Mouse (Mus musculus) heart, embryonic 15.5 days (tissue): ENCODE data around the gene Kbtbd4. TPM values are rescaled to one million over a fixed set of nuclear protein-coding genes. Genes with fewer than 3 reads are reported as not detected.
A peak's percentile ranks its signal among the peaks of the same experiment; 100 is the strongest.

Experiments
- ATAC-seq: fragments of 200-750 bp; cut with Nextera tagmentation; replicated peaks from 2 replicates; pipeline ENCODE4 v1.8.0; 2017; ENCODE audit warnings: low read depth, moderate TSS enrichment; ENCODE audit not compliant: insufficient number of reproducible peaks, insufficient read depth, low FRiP score
- H3K27ac ChIP-seq: fragments of 300-500 bp; sonication (generic); 2 replicates; pipeline ENCODE4 v1.5.1; 2015; ENCODE audit warnings: mild to moderate bottlenecking, inconsistent platforms
- H3K27me3 ChIP-seq: fragments of 300-500 bp; sonication (generic); 2 replicates; pipeline ENCODE4 v1.6.1; 2015; ENCODE audit warnings: inconsistent platforms
- H3K36me3 ChIP-seq: fragments of 300-500 bp; sonication (generic); 2 replicates; pipeline ENCODE4 v1.6.1; 2015; ENCODE audit warnings: mild to moderate bottlenecking, inconsistent platforms
- H3K4me1 ChIP-seq: fragments of 300-500 bp; sonication (generic); replicated peaks from 2 replicates; pipeline ENCODE4 v1.6.1; 2015; ENCODE audit warnings: inconsistent platforms
- H3K4me2 ChIP-seq: fragments of 300-500 bp; sonication (generic); 2 replicates; pipeline ENCODE4 v1.6.1; 2015; ENCODE audit warnings: inconsistent platforms, mild to moderate bottlenecking, moderate library complexity
- H3K4me3 ChIP-seq: fragments of 300-500 bp; sonication (generic); 2 replicates; pipeline ENCODE4 v1.5.1; 2015; ENCODE audit warnings: mild to moderate bottlenecking, inconsistent platforms
- H3K9ac ChIP-seq: fragments of 300-500 bp; sonication (generic); 2 replicates; pipeline ENCODE4 v1.6.1; 2015; ENCODE audit warnings: mild to moderate bottlenecking, inconsistent platforms
- H3K9me3 ChIP-seq: fragments of 300-500 bp; sonication (generic); replicated peaks from 2 replicates; pipeline ENCODE4 v1.6.1; 2016; ENCODE audit warnings: inconsistent platforms
- WGBS: fragments of 180-500 bp; shearing (Covaris S2); methylation state at CpG from one replicate; pipeline ENCODE4 v1.1.7; 2015; ENCODE audit warnings: mixed read lengths; 5-methylcytosine and 5-hydroxymethylcytosine counted together
- polyA plus RNA-seq: library from polyadenylated mRNA; unstranded; fragments of >200 nt; fragmentation: Nextera tagmentation; extraction: Ambion mirVana; gene quantifications from 2 replicates; pipeline ENCODE4 v1.2.1, GENCODE M21; 2015

The Kbtbd4 gene
- polyA plus RNA-seq: 22.5 and 29.2 TPM in 2 replicates

DNA sequence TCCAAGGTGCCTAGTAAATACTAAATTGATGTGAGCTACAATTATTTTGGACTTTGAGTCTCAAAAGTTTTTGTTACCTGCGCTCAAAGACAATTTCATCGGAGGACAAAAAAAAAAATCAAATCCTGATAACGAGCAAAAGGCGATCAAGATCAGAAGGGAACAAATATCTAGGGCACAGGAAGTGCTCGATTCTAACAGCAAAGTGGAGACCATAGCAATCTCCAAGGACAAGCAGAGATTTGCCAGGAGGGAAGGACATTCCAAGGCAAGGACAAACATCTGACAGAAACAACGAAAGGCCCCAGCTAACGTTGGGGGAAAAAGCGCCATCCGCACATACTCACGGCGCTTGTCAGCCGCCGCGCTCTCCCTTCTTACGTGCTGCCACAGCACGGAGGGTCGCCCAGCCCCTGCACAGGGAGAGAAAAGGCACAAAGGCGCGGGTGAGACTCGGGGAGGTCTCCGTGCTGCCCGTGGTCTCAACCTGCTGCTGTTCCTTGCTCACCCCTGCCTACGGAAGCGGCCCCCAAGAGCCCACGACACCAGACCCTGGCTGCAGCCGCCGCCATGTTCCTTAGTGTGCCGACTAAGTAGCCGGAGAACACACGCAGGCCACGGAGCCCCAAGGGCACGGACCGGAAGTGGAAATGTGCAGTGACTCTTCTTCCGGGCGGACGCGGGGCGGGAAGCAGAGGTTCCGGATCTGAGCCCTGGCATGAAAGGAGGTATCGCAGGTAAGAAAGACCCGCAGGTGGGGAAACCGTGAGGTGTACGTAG, at the start of gene Kbtbd4, which contains the start of gene Ndufs3:
Kbtbd4 (plus strand) TSS at position 665 of the 780 bp plus-strand sequence.
Ndufs3 (minus strand) TSS at position 752 of the 780 bp plus-strand sequence.
- under 1% methylated on average over 43 of the region's 43 CpGs for WGBS
- Histone ChIP-seq H3K9me3 (no peaks in the 10 kb centered on the region), H3K27ac (peak within 1 kb of the TSS; percentile 93), H3K4me2 (peak within 1 kb of the TSS; percentile 73), H3K36me3 (peaks cover 44% of the 10 kb centered on the region), H3K9ac (peak within 1 kb of the TSS; percentile 85), H3K4me1 (peaks cover 30% of the 10 kb centered on the region), H3K4me3 (peak within 1 kb of the TSS; percentile 83), H3K27me3 (no peaks in the 10 kb centered on the region)
- peak; percentile 89 for ATAC-seq

DNA sequence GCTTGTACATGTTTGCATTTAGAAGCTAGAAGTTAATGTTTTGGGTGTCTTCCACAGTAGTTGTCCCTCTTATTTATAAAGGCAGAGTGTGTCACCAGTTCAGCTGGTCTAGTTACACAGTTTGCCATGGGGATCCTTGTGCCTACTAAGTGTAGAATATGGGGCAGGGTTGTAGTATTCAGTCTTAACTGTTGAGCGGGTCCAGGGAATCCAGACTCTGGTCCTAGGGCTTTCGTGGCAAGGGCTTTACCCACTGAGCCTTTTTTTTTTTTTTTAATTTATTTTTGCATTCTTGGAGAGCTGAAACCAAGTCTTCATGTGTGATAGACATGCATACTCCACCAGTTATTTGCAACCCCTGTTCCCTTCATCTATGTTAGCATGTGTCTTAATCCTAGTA, 43.1 kb upstream of the Kbtbd4 start:
- no peak for ATAC-seq
- WGBS: 96% methylated on average over 2 of the region's 2 CpGs
- Histone ChIP-seq H3K27me3 (no peaks in the 10 kb centered on the region), H3K36me3 (peaks cover 84% of the 10 kb centered on the region), H3K4me2 (no peak overlapping the region), H3K9ac (no peak overlapping the region), H3K9me3 (no peaks in the 10 kb centered on the region), H3K27ac (no peak overlapping the region), H3K4me1 (no peaks in the 10 kb centered on the region), H3K4me3 (no peak overlapping the region)

DNA sequence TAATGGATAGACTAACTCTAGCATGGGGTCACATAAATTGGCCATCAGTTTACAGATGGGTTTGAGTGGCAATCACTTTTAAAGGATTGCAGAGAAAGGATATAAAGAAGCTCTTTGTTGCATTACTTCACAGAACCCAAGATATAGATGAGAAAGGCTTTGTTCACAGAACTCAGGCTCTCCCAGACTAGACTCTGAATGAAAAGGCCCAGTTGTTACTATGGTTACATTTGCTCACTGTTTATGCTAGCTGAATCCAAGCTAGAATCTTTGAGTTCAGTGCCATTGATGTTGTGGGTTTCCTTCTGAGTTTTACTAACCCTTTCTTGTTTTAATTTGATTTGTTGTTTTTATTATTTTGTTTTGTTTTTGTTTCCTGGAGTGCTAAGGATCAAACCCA, 40.4 kb upstream of the Kbtbd4 start:
- H3K36me3 ChIP-seq: peaks cover 70% of the 10 kb centered on the region
- no peak overlapping the region for H3K4me2 ChIP-seq

GRCm38 (mm10) chr2:90866524-90866923, 38.0 kb upstream of the Kbtbd4 start:
- Histone ChIP-seq H3K4me1 (peaks cover 26% of the 10 kb centered on the region), H3K27ac (no peak overlapping the region), H3K9me3 (no peaks in the 10 kb centered on the region), H3K27me3 (no peaks in the 10 kb centered on the region), H3K9ac (no peak overlapping the region), H3K36me3 (peaks cover 48% of the 10 kb centered on the region), H3K4me3 (no peak overlapping the region), H3K4me2 (no peak overlapping the region)
- peak; percentile 73 for ATAC-seq
- 18% methylated on average over 3 of the region's 3 CpGs for WGBS

More for the DNA sequence above, 40.4 kb upstream of the Kbtbd4 start:
- Histone ChIP-seq H3K4me3 (no peak overlapping the region), H3K27me3 (no peaks in the 10 kb centered on the region), H3K9me3 (no peaks in the 10 kb centered on the region), H3K4me1 (0 out of 2 replicates have a peak, but pooled peaks cover 4% of the 10 kb centered on the region), H3K9ac (no peak overlapping the region), H3K27ac (no peak overlapping the region)
- ATAC-seq: no peak

DNA sequence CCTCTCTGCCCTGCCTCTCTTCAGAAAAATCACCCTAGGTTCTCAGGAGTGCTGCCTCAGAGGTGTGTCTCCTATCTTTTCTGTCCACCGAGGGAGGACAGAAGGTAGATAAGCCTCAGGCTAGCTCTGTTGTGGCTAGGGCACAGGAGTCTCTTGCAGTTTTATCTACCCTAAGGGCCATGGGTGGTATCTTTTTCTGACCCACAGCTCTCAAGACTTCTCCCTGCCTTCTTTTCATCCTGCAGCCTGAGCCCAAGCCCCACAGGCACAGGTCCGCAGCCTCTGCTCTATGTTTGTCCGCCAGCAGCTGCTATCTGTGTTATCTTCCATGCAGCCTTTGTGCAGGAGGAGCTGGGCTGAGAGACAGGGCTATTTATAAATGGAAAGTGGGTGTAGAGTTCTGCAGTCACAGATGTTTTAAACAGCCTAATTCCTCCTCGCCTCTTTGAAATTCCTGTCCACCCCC, 34.4 kb upstream of the Kbtbd4 start:
- Histone ChIP-seq H3K27me3 (no peaks in the 10 kb centered on the region), H3K27ac (peak overlapping the region; percentile 93), H3K9ac (peak overlapping the region; percentile 41), H3K9me3 (no peaks in the 10 kb centered on the region), H3K36me3 (peaks cover 15% of the 10 kb centered on the region), H3K4me2 (peak overlapping the region; percentile 50), H3K4me1 (peaks cover 34% of the 10 kb centered on the region), H3K4me3 (0 out of 2 replicates have a peak overlapping the region, but pooled peaks have one; percentile 6)
- 1% methylated on average over 4 of the region's 4 CpGs for WGBS
- ATAC-seq: peak; percentile 86

DNA sequence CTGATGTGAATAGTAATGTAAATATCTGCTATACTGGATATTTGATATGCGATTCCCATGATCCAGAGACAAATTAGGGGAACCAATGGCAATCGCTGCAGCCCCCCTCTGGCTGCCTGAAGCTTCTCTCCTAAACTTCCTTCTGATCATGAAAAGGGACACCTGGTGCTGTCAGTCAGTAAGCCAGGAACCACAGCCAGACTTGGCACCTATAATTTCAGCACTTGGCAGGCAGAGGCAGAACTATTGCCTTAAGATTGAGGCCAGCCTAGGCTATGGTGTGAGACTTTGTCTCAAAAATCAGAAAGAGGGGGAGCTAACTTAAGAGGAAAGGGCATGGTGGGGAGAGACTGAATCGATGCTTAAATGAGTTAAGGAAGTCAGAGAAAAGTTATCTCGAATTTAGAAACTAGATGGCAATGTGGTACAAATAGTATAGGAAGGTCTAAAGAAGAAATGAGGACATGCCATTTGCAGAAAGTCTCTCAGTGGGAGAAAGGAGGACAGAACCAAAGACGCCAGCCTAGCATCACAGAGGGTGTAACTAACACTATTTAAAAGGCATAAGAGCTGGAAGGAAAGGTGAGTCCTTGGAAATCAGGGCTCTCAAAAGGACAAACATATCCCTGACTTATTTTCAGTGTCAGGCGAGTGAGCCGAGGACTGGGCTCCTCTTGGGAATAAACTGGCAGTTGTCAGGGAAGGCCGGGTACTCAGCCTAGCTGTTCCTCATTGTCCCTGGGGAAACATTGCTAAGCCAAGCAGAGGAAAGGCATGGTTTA, 33.2 kb upstream of the Kbtbd4 start:
- WGBS: 54% methylated on average over 8 of the region's 8 CpGs
- no peak for ATAC-seq
- H3K4me2 ChIP-seq: no peak overlapping the region
- H3K4me3 ChIP-seq: no peak overlapping the region
- H3K36me3 ChIP-seq: 0 out of 2 replicates have a peak, but pooled peaks cover 3% of the 10 kb centered on the region
- peaks cover 34% of the 10 kb centered on the region for H3K4me1 ChIP-seq
- H3K9me3 ChIP-seq: no peaks in the 10 kb centered on the region
- no peaks in the 10 kb centered on the region for H3K27me3 ChIP-seq
- H3K9ac ChIP-seq: no peak overlapping the region
- peak overlapping the region; percentile 93 for H3K27ac ChIP-seq

GRCm38 (mm10) chr2:90874025-90874424, 30.5 kb upstream of the Kbtbd4 start:
- Histone ChIP-seq H3K4me2 (no peak overlapping the region), H3K36me3 (no peaks in the 10 kb centered on the region), H3K27me3 (no peaks in the 10 kb centered on the region), H3K27ac (no peak overlapping the region), H3K9ac (no peak overlapping the region), H3K9me3 (no peaks in the 10 kb centered on the region), H3K4me1 (peaks cover 33% of the 10 kb centered on the region), H3K4me3 (no peak overlapping the region)
- 74% methylated on average over 1 of the region's 1 CpGs for WGBS
- ATAC-seq: no peak

DNA sequence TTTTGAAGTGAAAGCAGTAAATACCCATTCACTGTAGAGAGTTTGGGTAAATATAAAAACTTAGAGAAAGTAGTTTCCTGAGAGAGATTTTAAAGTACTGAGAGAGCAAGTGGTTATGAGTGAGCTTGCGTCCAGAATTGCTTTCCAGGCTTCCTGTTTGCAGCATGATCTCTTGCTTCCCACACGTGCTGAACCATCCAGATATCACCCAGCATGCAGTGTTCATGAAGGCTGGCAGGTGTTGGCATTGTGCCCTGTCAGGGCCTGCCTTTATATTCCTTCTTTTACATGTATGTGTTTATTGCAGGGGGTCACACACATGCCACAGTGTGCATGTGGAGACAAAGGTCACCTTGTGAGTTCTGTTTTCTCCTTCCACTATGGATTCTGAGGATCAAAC, 29.3 kb upstream of the Kbtbd4 start:
- H3K9me3 ChIP-seq: no peaks in the 10 kb centered on the region
- 48% methylated on average over 2 of the region's 2 CpGs for WGBS

GRCm38 (mm10) chr2:90877584-90878259, 26.8 kb upstream of the Kbtbd4 start:
- WGBS: 41% methylated on average over 5 of the region's 5 CpGs
- Histone ChIP-seq H3K4me2 (no peak overlapping the region), H3K9me3 (no peaks in the 10 kb centered on the region), H3K36me3 (no peaks in the 10 kb centered on the region), H3K27ac (no peak overlapping the region), H3K4me3 (no peak overlapping the region), H3K9ac (no peak overlapping the region), H3K4me1 (peaks cover 15% of the 10 kb centered on the region), H3K27me3 (no peaks in the 10 kb centered on the region)
- ATAC-seq: no peak

More for the DNA sequence above, 29.3 kb upstream of the Kbtbd4 start:
- no peak overlapping the region for H3K4me3 ChIP-seq
- no peak for ATAC-seq
- H3K27ac ChIP-seq: no peak overlapping the region
- peaks cover 35% of the 10 kb centered on the region for H3K4me1 ChIP-seq
- H3K27me3 ChIP-seq: no peaks in the 10 kb centered on the region
- H3K36me3 ChIP-seq: no peaks in the 10 kb centered on the region
- no peak overlapping the region for H3K9ac ChIP-seq
- H3K4me2 ChIP-seq: no peak overlapping the region

DNA sequence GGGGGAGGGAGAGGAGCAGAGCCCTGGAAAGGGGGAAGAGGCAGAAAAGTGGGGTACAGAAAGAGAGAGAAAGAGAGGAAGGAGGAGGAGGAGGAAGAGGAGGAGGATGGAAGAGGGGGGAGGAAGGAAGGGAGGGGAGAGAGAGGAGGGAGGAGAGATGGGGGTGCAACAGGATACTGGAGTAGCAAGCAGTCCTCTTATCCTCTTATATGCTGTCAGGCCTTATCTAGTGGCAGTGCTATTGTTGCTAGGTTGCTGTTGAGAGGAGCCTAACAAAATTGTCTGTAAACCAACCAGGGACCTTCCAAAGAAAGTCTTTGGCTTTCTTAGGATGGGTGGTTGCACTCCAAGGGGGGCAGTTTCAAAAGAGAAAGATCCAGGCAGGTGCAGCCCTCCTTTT, 25.1 kb upstream of the Kbtbd4 start:
- no peak for ATAC-seq
- H3K9me3 ChIP-seq: no peaks in the 10 kb centered on the region

More for the DNA sequence above, 25.1 kb upstream of the Kbtbd4 start:
- no peak overlapping the region for H3K4me2 ChIP-seq
- H3K4me3 ChIP-seq: no peak overlapping the region
- no peak overlapping the region for H3K9ac ChIP-seq
- peaks cover 15% of the 10 kb centered on the region for H3K4me1 ChIP-seq
- no peak overlapping the region for H3K27ac ChIP-seq
- H3K27me3 ChIP-seq: peaks cover 5% of the 10 kb centered on the region; the same call in 1 of the 2 replicates
- no peaks in the 10 kb centered on the region for H3K36me3 ChIP-seq
